Mouse (Mus musculus) hindbrain, postnatal 0 days (tissue): ENCODE data around the gene Mfap4. TPM values are rescaled to one million over a fixed set of nuclear protein-coding genes. Genes with fewer than 3 reads are reported as not detected.
A peak's percentile ranks its signal among the peaks of the same experiment; 100 is the strongest.

Experiments
- ATAC-seq: fragments of 200-750 bp; cut with Nextera tagmentation; 2 replicates; pipeline ENCODE4 v1.8.0; 2017; ENCODE audit warnings: mild to moderate bottlenecking, moderate TSS enrichment, moderate library complexity
- DNase-seq: peaks from one replicate; pipeline ENCODE4 v3.0.0-alpha.2; 2015; ENCODE audit warnings: low spot score
- H3K27ac ChIP-seq: fragments of 300-500 bp; sonication (generic); 2 replicates; pipeline ENCODE4 v1.5.1; 2014; ENCODE audit warnings: mild to moderate bottlenecking
- H3K27me3 ChIP-seq: fragments of 300-500 bp; sonication (generic); 2 replicates; pipeline ENCODE4 v1.6.1; 2014; ENCODE audit warnings: low read length, mixed read lengths; ENCODE audit not compliant: insufficient read depth
- H3K36me3 ChIP-seq: fragments of 300-500 bp; sonication (generic); 2 replicates; pipeline ENCODE4 v1.6.1; 2014; ENCODE audit warnings: low read length, mixed read lengths; ENCODE audit not compliant: insufficient read depth
- H3K4me1 ChIP-seq: fragments of 300-500 bp; sonication (generic); 2 replicates; pipeline ENCODE4 v1.6.1; 2014; ENCODE audit warnings: antibody characterized with exemption, low read length, mixed read lengths; ENCODE audit not compliant: insufficient read depth
- H3K4me2 ChIP-seq: fragments of 300-500 bp; sonication (generic); 2 replicates; pipeline ENCODE4 v1.6.1; 2014; ENCODE audit warnings: low read depth, mild to moderate bottlenecking, low read length, moderate library complexity, mixed read lengths
- H3K4me3 ChIP-seq: fragments of 300-500 bp; sonication (generic); 2 replicates; pipeline ENCODE4 v1.5.1; 2014; ENCODE audit warnings: low read length
- H3K9ac ChIP-seq: fragments of 300-500 bp; sonication (generic); replicated peaks from 2 replicates; pipeline ENCODE4 v1.6.1; 2014; ENCODE audit warnings: mild to moderate bottlenecking, low read length, moderate library complexity, mixed read lengths
- H3K9me3 ChIP-seq: fragments of 300-500 bp; sonication (generic); 2 replicates; pipeline ENCODE4 v1.6.1; 2016; ENCODE audit warnings: low read length, mixed read lengths
- CTCF ChIP-seq: IDR thresholded peaks from 2 replicates; pipeline ENCODE4 v1.5.1; 2016; ENCODE audit warnings: antibody characterized with exemption, control low read depth, low read depth
- WGBS: fragments of 180-500 bp; shearing (Covaris S2); extraction: QIAGEN DNeasy Blood & Tissue Kit; methylation state at CpG from one replicate; pipeline ENCODE4 v1.1.7; 2014; 5-methylcytosine and 5-hydroxymethylcytosine counted together
- polyA plus RNA-seq: library from polyadenylated mRNA; unstranded; fragments of >200 nt; fragmentation: Nextera tagmentation; extraction: Ambion mirVana; gene quantifications from 2 replicates; pipeline ENCODE4 v1.2.1, GENCODE M21; 2015
- total RNA-seq: library from RNA; depleted of rRNA; stranded (reverse); fragments of >200 nt; gene quantifications from 2 replicates; pipeline ENCODE4 v1.2.3, GENCODE M21; 2014

Gene Mfap4
- total and polyA plus RNA-seq, 2 experiments from 2014 or later, result 43.3 to 68.1 TPM

DNA sequence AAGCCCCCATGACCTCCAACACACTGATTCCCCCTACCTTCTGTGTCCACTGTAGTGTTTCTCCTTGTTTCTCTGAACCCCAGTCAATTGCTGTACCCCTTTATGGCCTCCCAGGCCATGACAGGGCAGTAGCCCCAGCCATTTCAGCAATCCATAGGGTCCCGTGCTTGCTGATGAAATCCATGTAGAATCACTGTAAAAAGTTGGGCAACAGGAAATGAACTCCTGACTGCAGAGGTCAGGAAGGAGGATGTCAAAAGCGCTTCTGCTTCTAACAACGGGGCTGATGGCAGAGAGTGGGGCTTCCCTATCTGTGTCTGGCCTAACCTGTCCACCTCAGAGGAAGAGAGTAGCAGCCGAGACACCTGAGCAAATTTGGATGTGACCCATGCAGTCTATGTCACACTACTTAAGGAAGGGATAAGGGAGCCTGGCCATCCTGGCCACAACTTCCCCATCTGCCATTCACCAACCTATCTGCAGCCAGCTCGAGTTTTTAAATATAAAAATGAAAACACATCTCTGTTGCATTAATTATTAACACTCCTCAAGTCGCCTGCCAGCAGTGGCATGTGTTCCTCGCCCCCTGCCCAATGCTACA is 15.8 kb upstream of the Mfap4 start:
- no peak for ATAC-seq

DNA sequence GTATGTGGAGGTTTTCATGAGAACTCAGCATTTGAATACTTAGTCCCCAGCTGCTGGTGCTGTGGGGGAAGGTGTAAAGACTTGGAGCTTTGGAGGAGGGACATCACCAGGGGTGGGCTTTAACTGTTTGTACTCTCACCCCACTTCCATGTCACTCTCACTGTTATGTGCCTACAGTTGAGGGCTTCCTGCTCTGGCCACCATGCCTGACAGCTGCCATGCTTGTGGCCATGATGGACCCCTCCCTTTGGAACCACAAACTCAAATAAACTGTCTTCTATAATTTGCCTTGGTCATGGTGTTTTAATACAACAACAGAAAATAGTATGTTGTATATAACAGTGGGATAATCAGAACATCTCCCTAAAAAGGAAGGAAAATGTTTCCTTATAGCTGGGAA is 14.4 kb upstream of the Mfap4 start:
- no peak for TF ChIP-seq CTCF
- Histone ChIP-seq H3K4me2 (no peak overlapping the region), H3K9ac (no peak overlapping the region), H3K36me3 (no peaks in the 10 kb centered on the region), H3K4me1 (0 out of 2 replicates have a peak, but pooled peaks cover 3% of the 10 kb centered on the region), H3K9me3 (0 out of 2 replicates have a peak, but pooled peaks cover 2% of the 10 kb centered on the region), H3K27ac (no peak overlapping the region), H3K27me3 (no peaks in the 10 kb centered on the region), H3K4me3 (no peak overlapping the region)
- ATAC-seq (no peak), DNase-seq (no peak)

More for the DNA sequence above, 15.8 kb upstream of the Mfap4 start:
- 71% methylated on average over 7 of the region's 7 CpGs for WGBS
- Histone ChIP-seq H3K27me3 (no peaks in the 10 kb centered on the region), H3K4me2 (no peak overlapping the region), H3K9me3 (0 out of 2 replicates have a peak, but pooled peaks cover 2% of the 10 kb centered on the region), H3K36me3 (no peaks in the 10 kb centered on the region), H3K4me3 (no peak overlapping the region), H3K27ac (no peak overlapping the region), H3K4me1 (0 out of 2 replicates have a peak, but pooled peaks cover 10% of the 10 kb centered on the region), H3K9ac (no peak overlapping the region)
- no peak for DNase-seq
- no peak for TF ChIP-seq CTCF

DNA sequence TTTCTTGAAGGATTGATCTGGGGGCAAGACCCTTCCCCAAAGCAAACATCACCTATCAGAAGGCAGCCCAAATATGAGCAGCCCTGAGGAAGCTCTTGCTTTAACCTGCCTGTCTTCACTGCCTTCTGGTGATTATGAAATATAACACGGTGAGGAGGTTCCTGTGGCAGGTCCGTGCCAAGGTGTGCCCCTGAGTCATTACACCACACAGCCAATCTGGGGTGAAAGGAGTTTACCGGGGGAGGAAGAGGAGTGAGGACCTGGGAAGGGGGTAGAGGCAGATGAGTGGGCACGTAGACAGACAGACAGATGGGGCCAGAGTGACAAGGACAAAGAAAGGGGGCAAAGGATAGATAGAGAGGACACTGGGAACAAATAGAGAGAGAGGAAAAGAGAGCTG is 11.6 kb upstream of the Mfap4 start:
- H3K27ac ChIP-seq, result no peak overlapping the region
- H3K27me3 ChIP-seq, result no peaks in the 10 kb centered on the region
- H3K9ac ChIP-seq, result no peak overlapping the region

DNA sequence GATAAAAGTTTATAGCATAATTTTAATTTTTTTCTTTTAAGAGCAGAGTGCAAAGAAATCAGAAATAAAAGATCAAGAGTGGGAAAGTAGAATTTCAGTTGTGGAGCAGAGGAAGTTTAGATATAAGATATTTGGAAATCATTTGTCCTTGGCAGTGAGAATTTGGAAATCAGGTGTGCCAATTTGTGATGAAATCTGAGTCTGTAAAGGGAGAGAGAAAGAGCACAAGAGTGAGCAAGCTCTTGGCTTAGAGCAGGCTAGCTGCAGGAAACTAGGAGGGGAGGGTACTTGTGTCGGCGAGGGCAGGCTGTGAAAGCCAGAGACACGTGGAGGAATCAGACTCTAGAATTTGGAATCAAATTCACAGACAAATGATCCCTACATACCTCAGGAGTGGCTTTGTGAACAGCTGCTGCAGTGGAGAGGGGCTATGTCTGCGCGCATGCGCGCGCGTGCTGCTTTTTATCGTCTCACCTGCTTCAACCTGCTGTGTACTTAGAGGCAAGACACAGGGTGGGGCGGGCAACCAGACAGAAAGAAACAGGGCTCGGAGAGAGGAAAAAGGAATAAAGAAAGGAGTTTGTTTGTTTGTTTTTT is 8.3 kb upstream of the Mfap4 start:
- TF ChIP-seq CTCF, result no peak
- DNase-seq (peak; percentile 60), ATAC-seq (0 out of 2 replicates have a peak, but pooled peaks have one; percentile 49)
- 45% methylated on average over 12 of the region's 12 CpGs for WGBS
- H3K36me3 ChIP-seq, result no peaks in the 10 kb centered on the region
- H3K9me3 ChIP-seq, result no peaks in the 10 kb centered on the region
- H3K4me3 ChIP-seq, result peak overlapping the region; percentile 13; the same call in 1 of the 2 replicates
- H3K27ac ChIP-seq, result peak overlapping the region; percentile 41; the same call in 1 of the 2 replicates
- H3K4me2 ChIP-seq, result peak overlapping the region; percentile 41
- no peak overlapping the region for H3K9ac ChIP-seq
- no peaks in the 10 kb centered on the region for H3K27me3 ChIP-seq
- H3K4me1 ChIP-seq, result 0 out of 2 replicates have a peak, but pooled peaks cover 3% of the 10 kb centered on the region

More for the DNA sequence above, 11.6 kb upstream of the Mfap4 start:
- no peak for ATAC-seq
- no peak overlapping the region for H3K4me3 ChIP-seq
- WGBS, result 70% methylated on average over 4 of the region's 4 CpGs
- TF ChIP-seq CTCF, result no peak
- no peaks in the 10 kb centered on the region for H3K36me3 ChIP-seq
- no peaks in the 10 kb centered on the region for H3K9me3 ChIP-seq
- H3K4me2 ChIP-seq, result no peak overlapping the region
- H3K4me1 ChIP-seq, result no peaks in the 10 kb centered on the region
- DNase-seq, result no peak

DNA sequence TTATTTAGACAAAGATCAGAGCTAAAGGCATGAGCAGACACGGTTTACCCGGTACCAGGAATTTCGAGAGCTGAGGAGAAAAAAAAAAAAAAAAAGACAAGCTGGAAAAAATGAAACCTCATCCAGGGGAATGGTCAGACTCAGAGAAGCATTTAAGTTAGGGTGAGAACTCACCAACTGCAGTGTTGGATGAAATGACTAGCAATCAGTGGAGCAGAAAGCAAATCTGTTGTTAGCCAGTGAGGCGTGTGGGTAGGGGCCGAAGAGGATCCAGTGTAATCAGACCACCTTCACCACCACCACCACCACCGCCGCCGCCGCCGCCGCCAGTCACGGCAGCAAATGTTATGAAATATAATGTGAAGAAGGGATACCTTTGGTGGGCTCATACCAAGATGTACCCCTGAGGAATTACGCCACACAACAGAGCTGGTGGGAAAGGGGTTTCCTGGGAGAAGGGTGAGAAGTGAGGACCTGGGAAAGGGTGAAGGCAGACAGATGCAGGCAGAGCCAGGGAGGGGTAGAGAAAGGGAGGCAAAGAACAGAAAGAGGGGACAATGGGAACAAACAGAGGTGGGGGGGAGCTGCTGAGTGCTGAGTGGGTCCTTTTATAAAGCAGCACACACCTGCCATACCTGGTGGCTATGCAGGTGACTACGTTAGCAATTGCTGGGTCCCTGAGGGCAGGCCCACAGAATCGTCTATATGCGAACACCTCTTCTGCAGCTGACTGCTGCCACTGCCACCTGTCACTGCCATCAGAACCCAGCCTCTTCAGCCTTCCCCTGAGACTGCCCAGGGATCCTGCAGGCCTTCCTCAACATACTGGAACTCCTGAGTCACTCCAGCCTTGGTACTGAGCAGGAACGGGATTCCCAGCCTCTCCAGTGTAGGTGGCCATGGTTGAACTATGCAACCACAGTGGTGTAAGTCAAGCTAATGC is 7.4 kb upstream of the Mfap4 start:
- no peak for ATAC-seq
- H3K4me3 ChIP-seq, result no peak overlapping the region
- TF ChIP-seq CTCF, result no peak
- H3K4me2 ChIP-seq, result peak overlapping the region; percentile 41; the same call in 1 of the 2 replicates
- DNase-seq, result no peak
- peak overlapping the region; percentile 41; the same call in 1 of the 2 replicates for H3K27ac ChIP-seq
- 0 out of 2 replicates have a peak, but pooled peaks cover 3% of the 10 kb centered on the region for H3K4me1 ChIP-seq
- no peak overlapping the region for H3K9ac ChIP-seq
- H3K36me3 ChIP-seq, result no peaks in the 10 kb centered on the region
- H3K27me3 ChIP-seq, result no peaks in the 10 kb centered on the region
- 44% methylated on average over 17 of the region's 17 CpGs for WGBS
- no peaks in the 10 kb centered on the region for H3K9me3 ChIP-seq

DNA sequence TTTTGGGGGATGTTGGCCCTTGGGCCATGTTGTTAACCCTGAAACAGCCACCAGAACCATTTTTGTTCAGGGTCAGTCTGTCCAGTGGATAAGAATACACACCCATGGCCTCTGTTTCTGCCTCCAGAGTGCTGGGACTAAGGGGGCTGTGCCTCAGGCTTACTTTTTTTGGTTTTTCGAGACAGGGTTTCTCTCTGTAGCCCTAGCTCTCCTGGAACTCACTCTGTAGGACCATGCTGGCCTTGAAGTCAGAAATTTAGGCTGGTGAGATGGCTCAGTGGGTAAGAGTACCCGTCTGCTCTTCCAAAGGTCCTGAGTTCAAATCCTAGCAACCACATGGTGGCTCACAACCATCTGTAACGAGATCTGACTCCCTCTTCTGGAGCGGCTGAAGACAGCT is 6.4 kb upstream of the Mfap4 start:
- ATAC-seq (no peak), DNase-seq (no peak)
- H3K4me2 ChIP-seq, result no peak overlapping the region
- no peak overlapping the region for H3K9ac ChIP-seq
- H3K4me1 ChIP-seq, result 0 out of 2 replicates have a peak, but pooled peaks cover 7% of the 10 kb centered on the region
- H3K27me3 ChIP-seq, result no peaks in the 10 kb centered on the region
- no peak overlapping the region for H3K27ac ChIP-seq
- no peaks in the 10 kb centered on the region for H3K9me3 ChIP-seq
- H3K36me3 ChIP-seq, result no peaks in the 10 kb centered on the region
- H3K4me3 ChIP-seq, result no peak overlapping the region
- 90% methylated on average over 4 of the region's 4 CpGs for WGBS
- TF ChIP-seq CTCF, result no peak
